Comparison of ENCODE assay signal across 13 mouse cellular contexts in the genomic region with DNA sequence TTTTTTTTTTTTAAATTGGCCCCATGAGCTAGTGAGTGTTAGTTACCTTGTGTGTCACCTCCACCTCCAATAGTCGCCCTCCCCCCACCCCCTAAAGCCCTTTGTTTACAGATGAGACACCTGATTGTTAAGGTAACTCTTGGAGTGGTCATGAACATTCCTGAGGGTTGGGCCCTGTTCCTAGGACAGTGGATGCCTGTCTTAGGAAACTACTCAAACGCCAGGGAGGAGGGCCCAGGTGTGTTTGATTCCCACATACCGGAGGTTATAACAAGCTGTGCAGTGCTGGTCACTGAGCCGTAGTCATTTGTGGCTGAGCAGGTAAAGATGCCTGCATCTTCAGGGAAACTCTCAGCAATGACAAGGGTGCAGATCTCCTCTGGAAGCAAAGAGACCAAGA.
DNase-seq lines count a peak whose midpoint lies in the region; ATAC-seq lines count a peak whose summit lies in the region.
"Had no signal": no experiment of that assay in that cellular context is flagged by ENCODE, and none has a peak within 500 bp of the region (broad histone marks: within the 10 kb centered on the region; RNA-seq: fewer than 3 reads in every experiment).

No protein-coding gene starts in this region.

- H3K27me3 ChIP-seq in forebrain, embryonic 13.5 days, result no peaks in the 10 kb centered on the region
- no peaks in the 10 kb centered on the region for H3K27me3 ChIP-seq in forebrain, embryonic 16.5 days (replicated peaks; ENCODE audit: control insufficient read depth, insufficient read depth, low read length)
- no peaks in the 10 kb centered on the region for H3K27me3 ChIP-seq in kidney, embryonic 14.5 days (ENCODE audit: control insufficient read depth, insufficient read depth, low read length)
- no peaks in the 10 kb centered on the region for H3K27me3 ChIP-seq in lung, embryonic 16.5 days (ENCODE audit: control insufficient read depth, insufficient read depth, low read depth, low read length)
- H3K27me3 ChIP-seq: heart, embryonic 12.5 days; hindbrain, embryonic 15.5 days; Patski had no signal

- ATAC-seq in forebrain, embryonic 13.5 days, result 0 out of 2 replicates have a peak, but pooled peaks have one; percentile 30
- ATAC-seq in forebrain, embryonic 16.5 days, result no peak
- ATAC-seq in kidney, embryonic 14.5 days (ENCODE audit: low FRiP score, low TSS enrichment), result 0 out of 2 replicates have a peak, but pooled peaks have one; percentile 57
- peak; percentile 79 for ATAC-seq in lung, embryonic 16.5 days (ENCODE audit: low read depth)
- ATAC-seq: activated CD4-positive, CD25-positive, alpha-beta regulatory T cell, adult 4 months; forebrain, postnatal 0 days had no signal

- no peak for DNase-seq in kidney, adult 11 months
- no peak for DNase-seq in lung, adult 18-20 months
- DNase-seq in cerebellum, adult 9-10 months, result no peak
- DNase-seq: cerebellum, adult 18-20 months; forebrain, postnatal 0 days had no signal

- no peaks in the 10 kb centered on the region for H3K4me1 ChIP-seq in forebrain, embryonic 13.5 days
- H3K4me1 ChIP-seq in forebrain, embryonic 16.5 days (replicated peaks; ENCODE audit: control insufficient read depth, insufficient read depth, low read length), result no peaks in the 10 kb centered on the region
- H3K4me1 ChIP-seq in kidney, embryonic 14.5 days (ENCODE audit: control insufficient read depth, insufficient read depth, low read length), result no peaks in the 10 kb centered on the region
- peaks cover 2% of the 10 kb centered on the region; the same call in 1 of the 2 replicates for H3K4me1 ChIP-seq in lung, embryonic 16.5 days (replicated peaks; ENCODE audit: control insufficient read depth, insufficient read depth, low read length)
- H3K4me1 ChIP-seq: hindbrain, embryonic 15.5 days had no signal

- H3K4me2 ChIP-seq in forebrain, embryonic 13.5 days, result no peak overlapping the region
- no peak overlapping the region for H3K4me2 ChIP-seq in forebrain, embryonic 16.5 days (ENCODE audit: low read length)
- H3K4me2 ChIP-seq in kidney, embryonic 14.5 days (replicated peaks; ENCODE audit: low read depth, low read length), result no peak overlapping the region
- H3K4me2 ChIP-seq in lung, embryonic 16.5 days (ENCODE audit: low read depth, low read length), result no peak overlapping the region
- H3K4me2 ChIP-seq: heart, embryonic 12.5 days; hindbrain, embryonic 15.5 days had no signal

- H3K9me3 ChIP-seq in forebrain, embryonic 13.5 days (replicated peaks), result no peaks in the 10 kb centered on the region
- H3K9me3 ChIP-seq in forebrain, embryonic 16.5 days (ENCODE audit: control insufficient read depth, low read length), result no peaks in the 10 kb centered on the region
- no peaks in the 10 kb centered on the region for H3K9me3 ChIP-seq in kidney, embryonic 14.5 days (ENCODE audit: control insufficient read depth, low read length)
- no peaks in the 10 kb centered on the region for H3K9me3 ChIP-seq in lung, embryonic 16.5 days (ENCODE audit: control insufficient read depth, low read length)
- H3K9me3 ChIP-seq: heart, embryonic 12.5 days; hindbrain, embryonic 15.5 days had no signal

- WGBS in forebrain, embryonic 13.5 days, result 82% methylated on average over 4 of the region's 4 CpGs
- whole genome bisulfite sequencing in forebrain, embryonic 16.5 days, result 86% methylated on average over 4 of the region's 4 CpGs
- WGBS in kidney, embryonic 14.5 days, result 68% methylated on average over 4 of the region's 4 CpGs
- WGBS in lung, embryonic 16.5 days, result 53% methylated on average over 4 of the region's 4 CpGs

- no peak overlapping the region for H3K9ac ChIP-seq in forebrain, embryonic 13.5 days
- H3K9ac ChIP-seq in forebrain, embryonic 16.5 days (replicated peaks; ENCODE audit: low read depth, low read length), result no peak overlapping the region
- H3K9ac ChIP-seq in kidney, embryonic 14.5 days (ENCODE audit: low read depth, low read length), result no peak overlapping the region
- H3K9ac ChIP-seq in lung, embryonic 16.5 days (ENCODE audit: low read length), result no peak overlapping the region
- H3K9ac ChIP-seq: forebrain, postnatal 0 days; heart, embryonic 12.5 days; hindbrain, embryonic 15.5 days had no signal

- peaks cover 15% of the 10 kb centered on the region for H3K36me3 ChIP-seq in forebrain, embryonic 13.5 days (ENCODE audit: poor library complexity, severe bottlenecking)
- H3K36me3 ChIP-seq in forebrain, embryonic 16.5 days (ENCODE audit: control insufficient read depth, insufficient read depth), result no peaks in the 10 kb centered on the region
- H3K36me3 ChIP-seq in kidney, embryonic 14.5 days (ENCODE audit: control insufficient read depth, insufficient read depth, low read length), result peaks cover 7% of the 10 kb centered on the region; the same call in 1 of the 2 replicates
- H3K36me3 ChIP-seq in lung, embryonic 16.5 days (ENCODE audit: control insufficient read depth, insufficient read depth, low read length), result no peaks in the 10 kb centered on the region
- H3K36me3 ChIP-seq: hindbrain, embryonic 15.5 days had no signal

- H3K27ac ChIP-seq in forebrain, embryonic 13.5 days, result no peak overlapping the region
- H3K27ac ChIP-seq in forebrain, embryonic 16.5 days (ENCODE audit: low read length), result no peak overlapping the region
- no peak overlapping the region for H3K27ac ChIP-seq in kidney, embryonic 14.5 days (ENCODE audit: low read depth, low read length)
- H3K27ac ChIP-seq in lung, embryonic 16.5 days (ENCODE audit: low read length), result no peak overlapping the region
- H3K27ac ChIP-seq: hindbrain, embryonic 15.5 days had no signal

- no peak overlapping the region for H3K4me3 ChIP-seq in forebrain, embryonic 13.5 days
- no peak overlapping the region for H3K4me3 ChIP-seq in forebrain, embryonic 16.5 days (replicated peaks; ENCODE audit: low read length)
- no peak overlapping the region for H3K4me3 ChIP-seq in kidney, embryonic 14.5 days (ENCODE audit: low read length)
- H3K4me3 ChIP-seq in lung, embryonic 16.5 days (ENCODE audit: low read length), result no peak overlapping the region
- H3K4me3 ChIP-seq: heart, embryonic 12.5 days; hindbrain, embryonic 15.5 days had no signal
